Mouse (Mus musculus): ENCODE results near the gene Cd5.

DNA sequence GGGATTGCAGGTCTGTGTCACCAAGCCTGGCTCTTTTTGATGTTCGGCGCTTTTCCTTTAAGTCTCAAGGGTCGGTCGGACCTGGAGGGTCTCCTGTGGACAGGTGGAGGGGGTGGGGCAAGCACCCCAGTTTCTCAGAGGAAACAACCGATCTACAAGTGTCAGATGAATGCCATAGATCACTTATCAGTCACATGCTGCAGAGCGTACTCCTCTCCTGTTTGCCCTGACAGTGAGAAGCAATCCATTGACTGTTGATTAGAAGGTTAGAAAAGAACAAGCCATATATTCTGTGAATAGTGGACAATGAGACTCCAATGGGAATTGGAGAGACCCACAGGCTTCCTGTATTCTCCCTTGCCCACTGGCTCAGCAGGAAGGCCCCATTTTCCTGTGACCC, 11.4 kb upstream of the Cd5 start:
- no peak for TF ChIP-seq POLR2A (IDR thresholded peaks at IDR 0.05; ENCODE audit: borderline replicate concordance, extremely low read depth, insufficient read depth, insufficient read length, poor library complexity, severe bottlenecking)
- TF ChIP-seq CTCF (IDR thresholded peaks at IDR 0.05; ENCODE audit: borderline replicate concordance, extremely low read depth, insufficient read depth, insufficient read length): no peak
